Mouse (Mus musculus) lung, adult 18-20 months (tissue): ENCODE measurements at regions not wholly inside any gene's neighbourhood (a gene's known extent, or its start where the extent isn't known, plus 50 kb on each side); places are given as distances from the start of the nearest gene placed in this dataset.

ENCODE experiments used
- DNase-seq, 2 experiments: peaks; one replicate each; pipeline ENCODE4 v3.0.0; 2022; ENCODE audit warnings: mixed read lengths in 2 of 2

DNA sequence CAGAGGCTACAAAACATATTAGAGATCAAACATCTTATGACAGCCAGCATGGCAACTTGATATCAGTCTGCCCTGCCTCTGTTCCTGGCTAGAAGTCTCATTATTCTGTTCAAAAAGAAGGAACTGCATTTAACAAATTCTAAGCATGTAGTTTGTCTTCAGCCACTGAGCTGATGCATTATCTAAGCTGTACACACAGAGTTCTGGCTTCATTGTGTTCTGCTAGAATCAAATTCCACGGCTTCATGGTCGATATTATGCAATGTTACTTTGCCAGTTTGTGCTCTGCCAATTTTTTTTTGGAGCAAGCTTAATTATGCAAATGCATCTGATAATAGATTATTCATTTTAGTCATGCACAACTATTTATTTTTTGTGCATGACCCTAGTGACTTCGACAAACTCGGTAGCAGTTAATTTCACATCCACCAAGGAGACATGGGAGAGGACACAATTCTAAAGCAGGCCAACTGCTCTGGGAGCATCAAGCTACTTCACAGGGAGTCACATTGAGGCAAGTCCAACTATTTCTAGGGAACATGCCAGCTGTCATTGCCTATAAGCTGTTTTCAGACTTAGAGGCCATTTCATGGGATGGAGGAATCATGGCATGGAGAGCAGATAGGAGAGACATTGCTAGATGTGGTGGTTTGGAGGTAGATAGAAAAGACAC lies 360.8 kb downstream of the Kif20b start:
- DNase-seq: no peak

- DNase-seq: no peak
Measured at GRCm38 (mm10) chr19:35298846-35299245, 376.7 kb downstream of the Kif20b start.

DNA sequence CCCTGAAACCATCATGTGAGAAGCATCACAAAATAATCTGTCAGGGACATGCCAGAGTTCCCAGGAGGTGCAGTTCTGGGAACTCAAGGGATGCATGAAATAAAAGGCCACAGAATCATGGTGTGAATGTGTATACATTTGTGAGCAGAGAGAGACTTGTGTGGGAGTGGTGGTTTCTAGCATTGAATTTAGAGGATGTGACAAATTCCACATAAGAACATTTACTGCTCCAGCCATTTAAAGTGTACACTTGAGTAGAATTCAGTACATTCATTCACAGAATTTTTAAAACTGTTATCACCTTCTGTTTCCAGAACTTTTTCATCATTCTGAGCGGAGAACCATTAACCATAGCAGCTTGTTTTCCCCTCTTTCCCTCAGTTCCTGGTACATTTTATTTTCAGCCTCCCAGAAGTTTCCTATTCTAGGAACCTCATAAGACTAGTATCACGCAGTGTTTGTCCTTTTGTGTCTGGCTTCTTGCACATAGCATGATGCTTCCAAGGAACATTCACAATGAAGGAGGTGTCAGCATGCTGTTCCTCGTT lies 380.6 kb downstream of the Kif20b start:
- DNase-seq: no peak
